Mouse (Mus musculus): ENCODE measurements around the gene Irak4.

Gene Irak4

DNA sequence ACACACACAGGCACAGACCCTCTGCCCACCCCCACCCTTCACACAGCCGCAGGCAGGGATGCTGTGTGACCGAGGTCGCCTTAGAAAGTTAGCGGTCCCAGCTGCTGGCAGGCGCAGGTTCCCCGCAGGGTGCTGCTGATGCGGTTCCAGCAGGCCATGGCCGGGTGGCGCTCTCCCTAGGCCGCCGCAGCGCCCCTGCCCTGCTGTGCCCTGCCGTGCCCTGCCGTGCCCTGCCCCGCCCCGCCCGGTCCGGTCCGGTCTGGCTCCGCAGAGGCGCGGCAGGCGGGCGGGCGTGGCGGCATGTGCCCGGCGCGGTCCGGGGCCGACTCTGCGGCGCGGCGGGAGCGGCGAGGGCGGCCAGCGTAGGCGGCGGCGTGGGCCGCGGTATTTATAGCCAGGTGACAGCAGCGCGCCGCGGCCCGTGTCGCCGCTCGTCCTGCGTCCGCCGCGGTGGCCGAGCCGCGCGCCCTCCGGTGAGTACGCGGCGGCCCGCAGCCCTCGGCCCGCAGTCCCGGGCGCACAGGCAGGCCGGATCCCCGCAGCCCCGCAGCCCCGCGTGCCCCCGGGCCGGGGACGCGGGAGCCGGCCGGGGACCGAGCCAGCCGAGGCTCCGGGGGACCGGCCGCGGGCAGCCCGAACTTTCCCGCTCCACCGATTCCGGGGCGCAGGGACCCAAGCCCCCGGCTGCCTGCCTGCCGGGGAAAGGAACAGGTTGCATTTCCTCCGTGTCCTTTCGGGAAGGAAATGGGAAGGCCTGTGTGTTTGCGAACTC, 85.6 kb downstream of the Irak4 start, which contains the start of gene Tmem117:
Gene Tmem117, plus strand, starts transcription at position 403 of the 772 bp plus-strand sequence.
- DNase-seq: no peak

- no peak for DNase-seq
These were observed 87.1 kb downstream of the Irak4 start for GRCm38 (mm10) chr15:94630553-94630952.
